ENCODE assay signal across 8 mouse cellular contexts in the genomic region with DNA sequence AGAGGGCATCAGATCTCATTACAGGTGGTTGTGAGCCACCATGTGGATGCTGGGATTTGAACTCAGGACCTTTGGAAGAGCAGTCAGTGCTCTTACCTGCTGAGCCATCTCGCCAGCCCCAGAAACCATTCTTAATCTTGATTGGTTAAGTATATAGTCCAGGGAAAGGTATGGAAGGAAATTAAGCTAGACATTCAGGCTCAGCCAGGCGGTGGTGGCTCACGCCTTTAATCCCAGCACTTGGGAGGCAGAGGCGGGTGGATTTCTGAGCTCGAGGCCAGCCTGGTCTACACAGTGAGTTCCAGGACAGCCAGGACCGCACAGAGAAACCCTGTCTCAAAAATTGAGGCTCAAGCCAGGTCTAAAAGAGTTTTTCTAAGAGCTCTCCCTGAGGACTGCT. TPM values are rescaled to one million over a fixed set of nuclear protein-coding genes. Genes with fewer than 3 reads are reported as not detected.
DNase-seq lines count a peak whose midpoint lies in the region; ATAC-seq lines count a peak whose summit lies in the region.
"Not testable (repeated sequence)": the region's sequence is repeated elsewhere in the genome, so short reads cannot be mapped to it uniquely, and the experiment has no call there.

A gene (plus strand): TSS at position 301 of the 400 bp plus-strand sequence.

- not testable (repeated sequence) for H3K9ac ChIP-seq in hindbrain, embryonic 13.5 days; liver, embryonic 13.5 days; midbrain, embryonic 15.5 days

- not testable (repeated sequence) for H3K27ac ChIP-seq in hindbrain, embryonic 13.5 days; liver, embryonic 13.5 days; midbrain, embryonic 15.5 days

- H3K4me3 ChIP-seq in hindbrain, embryonic 13.5 days; liver, embryonic 13.5 days (replicated peaks); midbrain, embryonic 15.5 days: not testable (repeated sequence)

- not testable (repeated sequence) for H3K4me1 ChIP-seq in hindbrain, embryonic 13.5 days (replicated peaks); liver, embryonic 13.5 days (replicated peaks); midbrain, embryonic 15.5 days

- WGBS in hindbrain, embryonic 13.5 days: 99% methylated on average over 5 of the region's 6 CpGs
- WGBS in liver, embryonic 13.5 days (ENCODE audit: insufficient replicate concordance): 73% methylated on average over 6 of the region's 6 CpGs
- 97% methylated on average over 3 of the region's 6 CpGs for WGBS in midbrain, embryonic 15.5 days

- not testable (repeated sequence) for H3K4me2 ChIP-seq in hindbrain, embryonic 13.5 days; liver, embryonic 13.5 days; midbrain, embryonic 15.5 days

- ATAC-seq in erythroid progenitor cell, adult 5-6 weeks (replicated peaks; ENCODE audit: low FRiP score, poor library complexity, severe bottlenecking); hindbrain, embryonic 13.5 days (ENCODE audit: low FRiP score); liver, embryonic 13.5 days (ENCODE audit: low read depth); midbrain, embryonic 15.5 days (replicated peaks): not testable (repeated sequence)

- H3K36me3 ChIP-seq in hindbrain, embryonic 13.5 days: peaks cover 22% of the 10 kb centered on the region
- H3K36me3 ChIP-seq in liver, embryonic 13.5 days: peaks cover 19% of the 10 kb centered on the region
- not testable (repeated sequence) for H3K36me3 ChIP-seq in midbrain, embryonic 15.5 days (replicated peaks)

- DNase-seq in adrenal gland, postnatal 14 days; heart, adult 18-20 months; layer of hippocampus, postnatal 14 days (ENCODE audit: low spot score in 2 of 2); liver, embryonic 13.5 days; thymus, postnatal 0 days (ENCODE audit: low spot score): not testable (repeated sequence)

- H3K9me3 ChIP-seq in hindbrain, embryonic 13.5 days; liver, embryonic 13.5 days (replicated peaks); midbrain, embryonic 15.5 days: not testable (repeated sequence)

- not testable (repeated sequence) for H3K27me3 ChIP-seq in hindbrain, embryonic 13.5 days; liver, embryonic 13.5 days; midbrain, embryonic 15.5 days (replicated peaks)

RNA-seq across cellular contexts. Expression of the gene that starts here (rescaled TPM):
- 379 and 389 TPM in 2 replicates for total RNA-seq in adrenal gland, postnatal 14 days (2021)
- 105 and 116 TPM in 2 replicates for total RNA-seq in erythroid progenitor cell, adult 5-6 weeks (2015; ENCODE audit: low replicate concordance)
- 109 and 153 TPM in 2 replicates for total RNA-seq in erythroid progenitor cell, adult 5-6 weeks (2017; ENCODE audit: low replicate concordance)
- total RNA-seq in heart, adult 18-20 months (2021): 100 to 1,000 TPM; 403 to 412 TPM
- polyA plus RNA-seq in hindbrain, embryonic 13.5 days (2015; fragmentation: Nextera tagmentation; extraction: Ambion mirVana): 150 and 151 TPM in 2 replicates
- 100 to 1,000 TPM; 336 to 340 TPM for total RNA-seq in layer of hippocampus, postnatal 14 days (2021)
- 99.1 and 114 TPM in 2 replicates for polyA plus RNA-seq in liver, embryonic 13.5 days (2015; fragmentation: Nextera tagmentation; extraction: Ambion mirVana)
- 146 and 148 TPM in 2 replicates for polyA plus RNA-seq in midbrain, embryonic 15.5 days (2015; fragmentation: Nextera tagmentation; extraction: Ambion mirVana)
- 105 and 110 TPM in 2 replicates for polyA plus RNA-seq in thymus, postnatal 0 days (2015; fragmentation: Nextera tagmentation; extraction: Ambion mirVana)
